Mouse (Mus musculus) heart, postnatal 0 days (tissue): Measurements from ENCODE around the gene Slc43a3. TPM values are rescaled to one million over a fixed set of nuclear protein-coding genes. Genes with fewer than 3 reads are reported as not detected.

ENCODE experiments used
- ATAC-seq: fragments of 200-750 bp; cut with Nextera tagmentation; 2 replicates; pipeline ENCODE4 v1.8.0; 2017; ENCODE audit warnings: low read depth, moderate number of reproducible peaks, moderate library complexity; ENCODE audit not compliant: insufficient read depth
- DNase-seq: peaks from one replicate; pipeline ENCODE4 v3.0.0-alpha.2; 2016; ENCODE audit warnings: low spot score
- H3K27ac ChIP-seq: fragments of 300-500 bp; sonication (generic); 2 replicates; pipeline ENCODE4 v1.5.1; 2014; ENCODE audit warnings: low read depth, mild to moderate bottlenecking
- H3K27me3 ChIP-seq: fragments of 300-500 bp; sonication (generic); 2 replicates; pipeline ENCODE4 v1.6.1; 2014; ENCODE audit warnings: low read length, mixed read lengths; ENCODE audit not compliant: control insufficient read depth, insufficient read depth
- H3K36me3 ChIP-seq: fragments of 300-500 bp; sonication (generic); replicated peaks from 2 replicates; pipeline ENCODE4 v1.6.1; 2014; ENCODE audit warnings: low read length, mixed read lengths; ENCODE audit not compliant: control insufficient read depth, insufficient read depth
- H3K4me1 ChIP-seq: fragments of 300-500 bp; sonication (generic); 2 replicates; pipeline ENCODE4 v1.6.1; 2014; ENCODE audit warnings: antibody characterized with exemption; ENCODE audit not compliant: control insufficient read depth, insufficient read depth
- H3K4me2 ChIP-seq: fragments of 300-500 bp; sonication (generic); 2 replicates; pipeline ENCODE4 v1.6.1; 2014; ENCODE audit warnings: low read depth, mild to moderate bottlenecking, low read length, moderate library complexity
- H3K4me3 ChIP-seq: fragments of 300-500 bp; sonication (generic); 2 replicates; pipeline ENCODE4 v1.5.1; 2014; ENCODE audit warnings: low read depth, low read length
- H3K9ac ChIP-seq: fragments of 300-500 bp; sonication (generic); replicated peaks from 2 replicates; pipeline ENCODE4 v1.6.1; 2014; ENCODE audit warnings: low read depth, low read length, mixed read lengths
- H3K9me3 ChIP-seq: fragments of 300-500 bp; sonication (generic); replicated peaks from 2 replicates; pipeline ENCODE4 v1.6.1; 2016; ENCODE audit warnings: low read length; ENCODE audit not compliant: control insufficient read depth
- CTCF ChIP-seq: IDR thresholded peaks from 2 replicates; pipeline ENCODE4 v1.5.1; 2016; ENCODE audit warnings: antibody characterized with exemption, control low read depth, low read depth
- EP300 ChIP-seq: IDR thresholded peaks from 2 replicates; pipeline ENCODE4 v1.6.1; 2016; ENCODE audit warnings: antibody characterized with exemption, low read depth
- WGBS: fragments of 180-500 bp; shearing (Covaris S2); extraction: QIAGEN DNeasy Blood & Tissue Kit; methylation state at CpG from one replicate; pipeline ENCODE4 v1.1.7; 2014; 5-methylcytosine and 5-hydroxymethylcytosine counted together
- polyA plus RNA-seq: library from polyadenylated mRNA; unstranded; fragments of >200 nt; fragmentation: Nextera tagmentation; extraction: Ambion mirVana; gene quantifications from 2 replicates; pipeline ENCODE4 v1.2.1, GENCODE M21; 2015
- total RNA-seq: library from RNA; depleted of rRNA; stranded (reverse); fragments of >200 nt; gene quantifications from 2 replicates; pipeline ENCODE4 v1.2.3, GENCODE M21; 2014; ENCODE audit warnings: low replicate concordance

Slc43a3 gene
- total and polyA plus RNA-seq, 2 experiments from 2014 or later, result 43.5 to 101 TPM

- H3K36me3 ChIP-seq, result no peaks in the 10 kb centered on the region
- 55% methylated on average over 8 of the region's 8 CpGs for WGBS
- no peaks in the 10 kb centered on the region for H3K9me3 ChIP-seq
- H3K4me3 ChIP-seq, result no peak overlapping the region
- no peak for DNase-seq
- H3K27ac ChIP-seq, result peak overlapping the region; percentile 32
- H3K27me3 ChIP-seq, result no peaks in the 10 kb centered on the region
- no peak for ATAC-seq
- 0 out of 2 replicates have a peak, but pooled peaks cover 5% of the 10 kb centered on the region for H3K4me1 ChIP-seq
- no peak overlapping the region for H3K4me2 ChIP-seq
- no peak for TF ChIP-seq CTCF
- no peak for TF ChIP-seq EP300
- H3K9ac ChIP-seq, result no peak overlapping the region
Observed at GRCm38 (mm10) chr2:84933992-84934648, 2.3 kb upstream of the Slc43a3 start.

GRCm38 (mm10) chr2:84934649-84935007 lies 1.8 kb upstream of the Slc43a3 start:
- TF ChIP-seq CTCF, result no peak
- TF ChIP-seq EP300, result no peak
- no peak overlapping the region for H3K9ac ChIP-seq
- ATAC-seq, result no peak
- H3K9me3 ChIP-seq, result no peaks in the 10 kb centered on the region
- no peaks in the 10 kb centered on the region for H3K27me3 ChIP-seq
- 0 out of 2 replicates have a peak, but pooled peaks cover 1% of the 10 kb centered on the region for H3K36me3 ChIP-seq
- peak overlapping the region; percentile 32; the same call in 1 of the 2 replicates for H3K27ac ChIP-seq
- 72% methylated on average over 4 of the region's 4 CpGs for WGBS
- 0 out of 2 replicates have a peak, but pooled peaks cover 5% of the 10 kb centered on the region for H3K4me1 ChIP-seq
- H3K4me2 ChIP-seq, result no peak overlapping the region
- no peak for DNase-seq
- no peak overlapping the region for H3K4me3 ChIP-seq

GRCm38 (mm10) chr2:84935065-84935464 lies 1.3 kb upstream of the Slc43a3 start:
- H3K4me3 ChIP-seq, result no peak overlapping the region
- H3K9ac ChIP-seq, result no peak overlapping the region
- TF ChIP-seq CTCF (no peak), EP300 (no peak)
- ATAC-seq (no peak), DNase-seq (no peak)
- 0 out of 2 replicates have a peak, but pooled peaks cover 4% of the 10 kb centered on the region for H3K36me3 ChIP-seq
- 93% methylated on average over 5 of the region's 5 CpGs for WGBS
- H3K27ac ChIP-seq, result no peak overlapping the region
- H3K27me3 ChIP-seq, result no peaks in the 10 kb centered on the region
- 0 out of 2 replicates have a peak, but pooled peaks cover 5% of the 10 kb centered on the region for H3K4me1 ChIP-seq
- H3K9me3 ChIP-seq, result no peaks in the 10 kb centered on the region
- no peak overlapping the region for H3K4me2 ChIP-seq

- 43% methylated on average over 3 of the region's 3 CpGs for WGBS
- Histone ChIP-seq H3K4me1 (0 out of 2 replicates have a peak, but pooled peaks cover 5% of the 10 kb centered on the region), H3K36me3 (peaks cover 17% of the 10 kb centered on the region; the same call in 1 of the 2 replicates), H3K4me2 (peak overlapping the region; percentile 64), H3K4me3 (peak overlapping the region; percentile 50), H3K9ac (peak overlapping the region; percentile 66), H3K9me3 (no peaks in the 10 kb centered on the region), H3K27me3 (no peaks in the 10 kb centered on the region), H3K27ac (peak overlapping the region; percentile 85)
- TF ChIP-seq CTCF, result no peak
- TF ChIP-seq EP300, result no peak
- no peak for DNase-seq
- ATAC-seq, result no peak
Observed at GRCm38 (mm10) chr2:84937491-84938150, 1.2 kb downstream of the Slc43a3 start.

- peaks cover 17% of the 10 kb centered on the region; the same call in 1 of the 2 replicates for H3K36me3 ChIP-seq
- H3K9ac ChIP-seq, result peak overlapping the region; percentile 66
- peak overlapping the region; percentile 85 for H3K27ac ChIP-seq
- H3K4me1 ChIP-seq, result 0 out of 2 replicates have a peak, but pooled peaks cover 5% of the 10 kb centered on the region
- peak; percentile 62; the same call in 1 of the 2 replicates for TF ChIP-seq EP300
- no peak for TF ChIP-seq CTCF
- peak; percentile 38 for DNase-seq
- WGBS, result 45% methylated on average over 5 of the region's 5 CpGs
- H3K27me3 ChIP-seq, result no peaks in the 10 kb centered on the region
- no peaks in the 10 kb centered on the region for H3K9me3 ChIP-seq
- peak overlapping the region; percentile 64 for H3K4me2 ChIP-seq
- ATAC-seq, result peak; percentile 28; the same call in 1 of the 2 replicates
- H3K4me3 ChIP-seq, result peak overlapping the region; percentile 50
Observed at GRCm38 (mm10) chr2:84938249-84938946, 2.0 kb downstream of the Slc43a3 start.
